Mouse (Mus musculus) G1E (cell line): ENCODE measurements around the gene 1700037H04Rik.

Experiments
- CTCF ChIP-seq: IDR thresholded peaks from 2 replicates; pipeline ENCODE4 v1.5.1; 2012; ENCODE audit warnings: low read depth, low read length, inconsistent platforms, mixed read lengths
- GATA1 ChIP-seq: IDR thresholded peaks from 2 replicates; pipeline ENCODE4 v1.6.1; 2012; ENCODE audit warnings: borderline replicate concordance, low read length, inconsistent platforms, mixed read lengths
- GATA2 ChIP-seq: IDR thresholded peaks from 2 replicates; pipeline ENCODE4 v1.6.1; 2012; ENCODE audit warnings: low read depth, low read length, inconsistent platforms, borderline replicate concordance
- TAL1 ChIP-seq: conservative IDR thresholded peaks from 2 replicates; pipeline ENCODE4 v1.6.1; 2012; ENCODE audit warnings: low read depth, low read length, inconsistent platforms, mixed read lengths

DNA sequence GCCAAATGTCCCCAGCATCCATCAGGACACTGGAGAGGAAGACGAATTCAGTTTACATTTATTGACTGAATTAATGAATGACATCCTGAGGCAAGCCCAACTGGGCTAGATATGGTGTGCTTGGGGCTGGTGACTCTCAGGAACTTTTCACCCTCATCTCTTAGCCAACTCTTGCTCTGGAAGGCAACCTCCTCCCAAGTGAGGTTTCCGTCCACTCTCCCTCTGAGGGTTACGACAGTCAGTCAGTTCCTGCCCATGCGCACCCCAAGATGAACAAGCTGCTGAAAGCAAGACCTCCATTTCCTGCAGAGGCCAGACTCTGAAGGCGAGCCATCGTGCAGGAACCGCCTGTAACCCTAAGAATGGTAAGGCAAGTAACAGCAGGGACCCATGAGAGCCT lies 2.9 kb downstream of the 1700037H04Rik start:
- no peak for TF ChIP-seq CTCF
- no peak for TF ChIP-seq TAL1
- TF ChIP-seq GATA2, result no peak
- TF ChIP-seq GATA1, result no peak
